Mouse (Mus musculus): ENCODE results near the gene Car6. TPM values are rescaled to one million over a fixed set of nuclear protein-coding genes. Genes with fewer than 3 reads are reported as not detected.

The Car6 gene
- total RNA-seq, 2 experiments from 2014 or later, result not detected

- no peak for DNase-seq
Measured at GRCm38 (mm10) chr4:150228581-150229348, 27.6 kb upstream of the Car6 start.

GRCm38 (mm10) chr4:150226818-150227688, 25.9 kb upstream of the Car6 start:
- DNase-seq, result peak; percentile 74

GRCm38 (mm10) chr4:150225700-150226099, 24.6 kb upstream of the Car6 start:
- DNase-seq, result no peak

GRCm38 (mm10) chr4:150223830-150224229, 22.7 kb upstream of the Car6 start:
- DNase-seq, result no peak

GRCm38 (mm10) chr4:150221017-150221640, 20.0 kb upstream of the Car6 start:
- DNase-seq, result no peak

GRCm38 (mm10) chr4:150220584-150220983, 19.5 kb upstream of the Car6 start:
- DNase-seq, result peak; percentile 52

GRCm38 (mm10) chr4:150219501-150220292, 18.6 kb upstream of the Car6 start:
- no peak for DNase-seq

GRCm38 (mm10) chr4:150217935-150218334, 16.8 kb upstream of the Car6 start:
- no peak for DNase-seq

GRCm38 (mm10) chr4:150217042-150217554, 16.0 kb upstream of the Car6 start:
- no peak for DNase-seq

GRCm38 (mm10) chr4:150216423-150216822, 15.3 kb upstream of the Car6 start:
- no peak for DNase-seq

GRCm38 (mm10) chr4:150213910-150214309, 12.8 kb upstream of the Car6 start:
- DNase-seq, result no peak

- peak; percentile 44 for DNase-seq
Measured at GRCm38 (mm10) chr4:150212553-150212971, 11.4 kb upstream of the Car6 start.

GRCm38 (mm10) chr4:150211930-150212552, 10.9 kb upstream of the Car6 start:
- DNase-seq, result no peak

- DNase-seq, result no peak
Measured at GRCm38 (mm10) chr4:150210306-150210705, 9.2 kb upstream of the Car6 start.

- no peak for DNase-seq
Measured at GRCm38 (mm10) chr4:150209751-150210150, 8.6 kb upstream of the Car6 start.

- DNase-seq, result no peak
Measured at GRCm38 (mm10) chr4:150204877-150205276, 3.7 kb upstream of the Car6 start.

GRCm38 (mm10) chr4:150202702-150203101, 1.6 kb upstream of the Car6 start:
- DNase-seq, result no peak

GRCm38 (mm10) chr4:150198268-150198667, 2.9 kb downstream of the Car6 start:
- DNase-seq, result no peak

GRCm38 (mm10) chr4:150193915-150194314, 7.2 kb downstream of the Car6 start:
- DNase-seq, result no peak

GRCm38 (mm10) chr4:150192199-150192598, 8.9 kb downstream of the Car6 start:
- no peak for DNase-seq

GRCm38 (mm10) chr4:150188236-150188635, 12.9 kb downstream of the Car6 start:
- no peak for DNase-seq
